Mouse (Mus musculus): ENCODE results near the gene Gm10642. TPM values are rescaled to one million over a fixed set of nuclear protein-coding genes. Genes with fewer than 3 reads are reported as not detected.

The Gm10642 gene
- 0.30 TPM in 1 of 2 replicates, not detected in the other for polyA plus RNA-seq (2016; fragmentation: Nextera tagmentation; extraction: Ambion mirVana)

- Histone ChIP-seq H3K4me1 (peaks cover 34% of the 10 kb centered on the region), H3K27me3 (ENCODE audit: poor library complexity, severe bottlenecking) (no peaks in the 10 kb centered on the region), H3K36me3 (replicated peaks) (no peaks in the 10 kb centered on the region), H3K9me3 (no peaks in the 10 kb centered on the region), H3K4me3 (peak within 1 kb of the TSS; percentile 87), H3K27ac (peak within 1 kb of the TSS; percentile 91)
- peak; percentile 40 for DNase-seq (ENCODE audit: extremely low spot score, low spot score)
- under 1% methylated on average over 72 of the region's 72 CpGs for WGBS
Observed at GRCm38 (mm10) chr9:70656130-70657007, at the start of gene Gm10642. Gene Gm10642, plus strand, starts transcription at chr9:70656251.

- WGBS: 91% methylated on average over 3 of the region's 3 CpGs
- H3K4me1 ChIP-seq: no peaks in the 10 kb centered on the region
- no peak overlapping the region for H3K27ac ChIP-seq
- no peaks in the 10 kb centered on the region for H3K27me3 ChIP-seq (ENCODE audit: poor library complexity, severe bottlenecking)
- no peak for DNase-seq (ENCODE audit: extremely low spot score, low spot score)
- peaks cover 26% of the 10 kb centered on the region for H3K36me3 ChIP-seq (replicated peaks)
- H3K4me3 ChIP-seq: no peak overlapping the region
- no peaks in the 10 kb centered on the region for H3K9me3 ChIP-seq
Observed at GRCm38 (mm10) chr9:70611026-70611673, 44.9 kb upstream of the Gm10642 start.

GRCm38 (mm10) chr9:70629711-70630110 lies 26.3 kb upstream of the Gm10642 start:
- Histone ChIP-seq H3K4me3 (no peak overlapping the region), H3K4me1 (no peaks in the 10 kb centered on the region), H3K27ac (no peak overlapping the region), H3K9me3 (no peaks in the 10 kb centered on the region), H3K27me3 (ENCODE audit: poor library complexity, severe bottlenecking) (no peaks in the 10 kb centered on the region), H3K36me3 (replicated peaks) (no peaks in the 10 kb centered on the region)
- no peak for DNase-seq (ENCODE audit: extremely low spot score, low spot score)
- 80% methylated on average over 2 of the region's 2 CpGs for WGBS

GRCm38 (mm10) chr9:70631665-70632064 lies 24.4 kb upstream of the Gm10642 start:
- Histone ChIP-seq H3K4me1 (no peaks in the 10 kb centered on the region), H3K27ac (no peak overlapping the region), H3K9me3 (no peaks in the 10 kb centered on the region), H3K36me3 (replicated peaks) (no peaks in the 10 kb centered on the region), H3K4me3 (no peak overlapping the region), H3K27me3 (ENCODE audit: poor library complexity, severe bottlenecking) (no peaks in the 10 kb centered on the region)
- no peak for DNase-seq (ENCODE audit: extremely low spot score, low spot score)
- 48% methylated on average over 5 of the region's 5 CpGs for WGBS

- 88% methylated on average over 2 of the region's 2 CpGs for WGBS
- Histone ChIP-seq H3K36me3 (replicated peaks) (no peaks in the 10 kb centered on the region), H3K4me1 (no peaks in the 10 kb centered on the region), H3K27ac (no peak overlapping the region), H3K9me3 (no peaks in the 10 kb centered on the region), H3K27me3 (ENCODE audit: poor library complexity, severe bottlenecking) (no peaks in the 10 kb centered on the region), H3K4me3 (no peak overlapping the region)
- no peak for DNase-seq (ENCODE audit: extremely low spot score, low spot score)
Observed at GRCm38 (mm10) chr9:70636748-70637147, 19.3 kb upstream of the Gm10642 start.

GRCm38 (mm10) chr9:70650260-70650659 lies 5.8 kb upstream of the Gm10642 start:
- DNase-seq (ENCODE audit: extremely low spot score, low spot score): no peak
- no peaks in the 10 kb centered on the region for H3K36me3 ChIP-seq (replicated peaks)
- no peaks in the 10 kb centered on the region for H3K27me3 ChIP-seq (ENCODE audit: poor library complexity, severe bottlenecking)
- H3K4me3 ChIP-seq: no peak overlapping the region
- H3K27ac ChIP-seq: no peak overlapping the region
- peaks cover 11% of the 10 kb centered on the region; the same call in 1 of the 2 replicates for H3K4me1 ChIP-seq
- WGBS: 78% methylated on average over 2 of the region's 2 CpGs
- H3K9me3 ChIP-seq: no peaks in the 10 kb centered on the region

GRCm38 (mm10) chr9:70650994-70651393 lies 5.1 kb upstream of the Gm10642 start:
- H3K4me1 ChIP-seq: peaks cover 18% of the 10 kb centered on the region
- 96% methylated on average over 1 of the region's 1 CpGs for WGBS
- H3K36me3 ChIP-seq (replicated peaks): no peaks in the 10 kb centered on the region
- no peak overlapping the region for H3K4me3 ChIP-seq
- H3K9me3 ChIP-seq: no peaks in the 10 kb centered on the region
- H3K27ac ChIP-seq: no peak overlapping the region
- no peak for DNase-seq (ENCODE audit: extremely low spot score, low spot score)
- no peaks in the 10 kb centered on the region for H3K27me3 ChIP-seq (ENCODE audit: poor library complexity, severe bottlenecking)

GRCm38 (mm10) chr9:70652221-70652620 lies 3.8 kb upstream of the Gm10642 start:
- Histone ChIP-seq H3K9me3 (no peaks in the 10 kb centered on the region), H3K27me3 (ENCODE audit: poor library complexity, severe bottlenecking) (no peaks in the 10 kb centered on the region), H3K4me1 (peaks cover 30% of the 10 kb centered on the region), H3K4me3 (no peak overlapping the region), H3K27ac (no peak overlapping the region), H3K36me3 (replicated peaks) (no peaks in the 10 kb centered on the region)
- 67% methylated on average over 2 of the region's 2 CpGs for WGBS
- DNase-seq (ENCODE audit: extremely low spot score, low spot score): no peak

GRCm38 (mm10) chr9:70653875-70654274 lies 2.2 kb upstream of the Gm10642 start:
- no peak for DNase-seq (ENCODE audit: extremely low spot score, low spot score)
- Histone ChIP-seq H3K36me3 (replicated peaks) (no peaks in the 10 kb centered on the region), H3K4me1 (peaks cover 34% of the 10 kb centered on the region), H3K4me3 (no peak overlapping the region), H3K9me3 (no peaks in the 10 kb centered on the region), H3K27me3 (ENCODE audit: poor library complexity, severe bottlenecking) (no peaks in the 10 kb centered on the region), H3K27ac (no peak overlapping the region)
- 80% methylated on average over 2 of the region's 2 CpGs for WGBS

GRCm38 (mm10) chr9:70654496-70654895 lies 1.6 kb upstream of the Gm10642 start:
- no peak overlapping the region for H3K4me3 ChIP-seq
- DNase-seq (ENCODE audit: extremely low spot score, low spot score): no peak
- H3K27me3 ChIP-seq (ENCODE audit: poor library complexity, severe bottlenecking): no peaks in the 10 kb centered on the region
- H3K9me3 ChIP-seq: no peaks in the 10 kb centered on the region
- WGBS: 79% methylated on average over 4 of the region's 4 CpGs
- peaks cover 34% of the 10 kb centered on the region for H3K4me1 ChIP-seq
- no peaks in the 10 kb centered on the region for H3K36me3 ChIP-seq (replicated peaks)
- H3K27ac ChIP-seq: no peak overlapping the region

GRCm38 (mm10) chr9:70655764-70656129 lies 304 bp upstream of the Gm10642 start:
- Histone ChIP-seq H3K4me1 (peaks cover 34% of the 10 kb centered on the region), H3K27me3 (ENCODE audit: poor library complexity, severe bottlenecking) (no peaks in the 10 kb centered on the region), H3K4me3 (peak overlapping the region; percentile 87), H3K27ac (no peak overlapping the region), H3K36me3 (replicated peaks) (no peaks in the 10 kb centered on the region), H3K9me3 (no peaks in the 10 kb centered on the region)
- DNase-seq (ENCODE audit: extremely low spot score, low spot score): no peak
- WGBS: 43% methylated on average over 2 of the region's 2 CpGs

- 3% methylated on average over 67 of the region's 67 CpGs for WGBS
- peaks cover 34% of the 10 kb centered on the region for H3K4me1 ChIP-seq
- H3K36me3 ChIP-seq (replicated peaks): no peaks in the 10 kb centered on the region
- H3K9me3 ChIP-seq: no peaks in the 10 kb centered on the region
- peak within 1 kb of the TSS; percentile 87 for H3K4me3 ChIP-seq
- peak within 1 kb of the TSS; percentile 91 for H3K27ac ChIP-seq
- no peaks in the 10 kb centered on the region for H3K27me3 ChIP-seq (ENCODE audit: poor library complexity, severe bottlenecking)
- DNase-seq (ENCODE audit: extremely low spot score, low spot score): peak; percentile 94
Observed at GRCm38 (mm10) chr9:70657013-70657967, 1.2 kb downstream of the Gm10642 start, which contains the start of gene Mindy2. Gene Mindy2, minus strand, starts transcription at chr9:70657174.

Data from forebrain, embryonic 10.5 days (tissue).